Mouse (Mus musculus): ENCODE measurements at regions not wholly inside any gene's neighbourhood (a gene's known extent, or its start where the extent isn't known, plus 50 kb on each side); places are given as distances from the start of the nearest gene placed in this dataset.

DNA sequence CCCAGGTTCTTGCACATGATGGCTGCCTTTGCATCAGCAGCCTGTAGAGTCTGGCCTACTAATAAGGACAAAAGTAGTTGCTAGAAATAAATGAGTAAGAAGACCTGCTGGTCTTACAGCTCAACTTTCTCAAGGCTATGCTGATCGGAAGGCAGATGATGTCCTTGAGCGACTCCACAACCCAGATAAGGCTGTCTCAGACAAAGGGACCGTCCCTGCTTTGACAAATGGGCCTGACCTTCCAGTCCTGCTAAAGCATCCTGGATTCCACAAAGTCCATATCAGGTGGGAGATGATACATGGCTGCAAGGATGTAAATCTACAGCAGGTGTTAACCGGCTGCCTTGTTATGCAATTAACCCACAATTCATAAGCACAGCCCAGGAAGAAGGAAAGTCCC lies 244.8 kb downstream of the Vps13c start:
- Histone ChIP-seq H3K27me3 (replicated peaks) (peaks cover 16% of the 10 kb centered on the region), H3K79me2 (replicated peaks; ENCODE audit: control insufficient read depth, extremely low read depth, insufficient read depth, poor library complexity, severe bottlenecking) (no peaks in the 10 kb centered on the region), H3K9ac (ENCODE audit: insufficient read depth, low read depth) (no peak overlapping the region), H3K36me3 (replicated peaks in 1 of 2; ENCODE audit: control insufficient read depth in 1 of 2, insufficient read depth in 1 of 2, low read length in 1 of 2) (no peaks in the 10 kb centered on the region), H3K4me2 (ENCODE audit: insufficient read depth, low read depth, poor library complexity, severe bottlenecking) (no peak overlapping the region), H3K27ac (ENCODE audit: insufficient read depth, low read depth) (no peak overlapping the region), H3K9me3 (replicated peaks; ENCODE audit: low read length) (no peaks in the 10 kb centered on the region), H3K4me3 (replicated peaks in 1 of 3; ENCODE audit: low read depth in 2 of 3, low read length in 2 of 3, poor library complexity in 1 of 3) (no peak overlapping the region), H3K4me1 (ENCODE audit: control insufficient read depth in 1 of 2, insufficient read depth in 2 of 2) (no peaks in the 10 kb centered on the region)
- dilution Hi-C loops (cut with MboI; ENCODE audit: extremely low pct_ligation_motif_present, extremely low pct_unique_long_range_greater_than_20kb, low sequenced_read_pairs) (no loop called here), in situ Hi-C loops (cut with MboI; ENCODE audit: low pct_ligation_motif_present, low pct_unique_long_range_greater_than_20kb, low sequenced_read_pairs) (no loop called here)
- no peak for DNase-seq (ENCODE audit: extremely low read depth)
- TF ChIP-seq CTCF (conservative IDR thresholded peaks at IDR 0.05 in 1 of 2, IDR thresholded peaks at IDR 0.05 in 1 of 2; ENCODE audit: low read depth in 2 of 2, low read length in 2 of 2) (no peak), GABPA (IDR thresholded peaks at IDR 0.05; ENCODE audit: insufficient replicate concordance, low read depth, low read length) (no peak), NELFE (IDR thresholded peaks at IDR 0.05; ENCODE audit: low read depth, low read length) (no peak), JUN (IDR thresholded peaks at IDR 0.05; ENCODE audit: insufficient read depth, low read depth, low read length) (no peak), POLR2AphosphoS2 (IDR thresholded peaks at IDR 0.05; ENCODE audit: low read depth, low read length) (no peak), TCF12 (IDR thresholded peaks at IDR 0.05; ENCODE audit: low read depth, low read length) (no peak), ETS1 (conservative IDR thresholded peaks at IDR 0.05; ENCODE audit: low read depth, low read length) (no peak), BHLHE40 (IDR thresholded peaks at IDR 0.05; ENCODE audit: low read depth, low read length) (no peak), PAX5 (IDR thresholded peaks at IDR 0.05; ENCODE audit: low read length) (no peak), MAFK (IDR thresholded peaks at IDR 0.05; ENCODE audit: insufficient replicate concordance, low read length) (no peak), ZMIZ1 (IDR thresholded peaks at IDR 0.05; ENCODE audit: low read depth, low read length) (no peak), MXI1 (IDR thresholded peaks at IDR 0.05; ENCODE audit: low read depth, low read length) (no peak), JUND (conservative IDR thresholded peaks at IDR 0.05; ENCODE audit: low read depth, low read length) (no peak), USF2 (conservative IDR thresholded peaks at IDR 0.05; ENCODE audit: low read depth, low read length) (no peak), RCOR1 (conservative IDR thresholded peaks at IDR 0.05; ENCODE audit: low read depth, low read length) (no peak)

DNA sequence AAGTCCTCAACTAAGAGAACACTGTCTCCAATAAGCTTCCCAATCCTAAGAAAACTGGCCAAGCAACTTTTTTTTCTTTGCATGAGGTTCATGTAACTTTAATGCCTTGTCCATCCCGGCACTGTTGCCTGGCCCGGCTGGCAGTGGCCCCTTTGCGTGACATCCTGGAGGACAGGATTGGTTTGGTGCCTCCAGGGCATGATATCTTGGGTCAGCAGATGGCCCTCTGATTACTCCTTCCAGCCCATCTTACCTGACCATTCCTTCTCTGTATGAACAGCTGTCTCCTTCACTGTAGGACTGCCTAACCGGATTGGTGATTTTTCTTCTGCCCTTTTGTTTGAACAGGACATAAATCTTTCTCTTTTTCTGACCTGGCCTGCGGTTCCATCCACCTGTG lies 254.4 kb downstream of the Vps13c start:
- H3K4me3 ChIP-seq (replicated peaks in 1 of 3; ENCODE audit: low read depth in 2 of 3, low read length in 2 of 3, poor library complexity in 1 of 3), result no peak overlapping the region
- H3K27ac ChIP-seq (ENCODE audit: insufficient read depth, low read depth), result no peak overlapping the region
- H3K36me3 ChIP-seq (replicated peaks in 1 of 2; ENCODE audit: control insufficient read depth in 1 of 2, insufficient read depth in 1 of 2, low read length in 1 of 2), result no peaks in the 10 kb centered on the region
- H3K4me1 ChIP-seq (ENCODE audit: control insufficient read depth in 1 of 2, insufficient read depth in 2 of 2), result no peaks in the 10 kb centered on the region
- no peaks in the 10 kb centered on the region for H3K79me2 ChIP-seq (replicated peaks; ENCODE audit: control insufficient read depth, extremely low read depth, insufficient read depth, poor library complexity, severe bottlenecking)
- in situ Hi-C loops (cut with MboI; ENCODE audit: low pct_ligation_motif_present, low pct_unique_long_range_greater_than_20kb, low sequenced_read_pairs), result no loop called here
- DNase-seq (ENCODE audit: extremely low read depth), result no peak
- TF ChIP-seq CHD1 (IDR thresholded peaks at IDR 0.05; ENCODE audit: low read depth, low read length) (no peak), ZMIZ1 (IDR thresholded peaks at IDR 0.05; ENCODE audit: low read depth, low read length) (no peak), SMC3 (IDR thresholded peaks at IDR 0.05; ENCODE audit: low read depth, low read length) (no peak), POLR2A (IDR thresholded peaks at IDR 0.05; ENCODE audit: low read depth, low read length) (no peak), BHLHE40 (IDR thresholded peaks at IDR 0.05; ENCODE audit: low read depth, low read length) (no peak), NRF1 (IDR thresholded peaks at IDR 0.05; ENCODE audit: low read depth, low read length) (no peak), GABPA (IDR thresholded peaks at IDR 0.05; ENCODE audit: insufficient replicate concordance, low read depth, low read length) (no peak), USF1 (IDR thresholded peaks at IDR 0.05; ENCODE audit: low read depth, low read length) (no peak), JUND (conservative IDR thresholded peaks at IDR 0.05; ENCODE audit: low read depth, low read length) (no peak), ELF1 (IDR thresholded peaks at IDR 0.05; ENCODE audit: low read depth, low read length) (no peak), TBP (conservative IDR thresholded peaks at IDR 0.05; ENCODE audit: low read depth, low read length) (no peak), KAT2A (IDR thresholded peaks at IDR 0.05; ENCODE audit: insufficient replicate concordance, low read length) (no peak), ZNF384 (IDR thresholded peaks at IDR 0.05; ENCODE audit: low read depth, low read length) (no peak)
- H3K9ac ChIP-seq (ENCODE audit: insufficient read depth, low read depth), result no peak overlapping the region
- dilution Hi-C loops (cut with MboI; ENCODE audit: extremely low pct_ligation_motif_present, extremely low pct_unique_long_range_greater_than_20kb, low sequenced_read_pairs), result no loop called here
- H3K9me3 ChIP-seq (replicated peaks; ENCODE audit: low read length), result peaks cover 5% of the 10 kb centered on the region
- no peak overlapping the region for H3K4me2 ChIP-seq (ENCODE audit: insufficient read depth, low read depth, poor library complexity, severe bottlenecking)
- peaks cover 5% of the 10 kb centered on the region for H3K27me3 ChIP-seq (replicated peaks)
